Mouse (Mus musculus) G1E (cell line): ENCODE data around the gene Mkrn3.

Experiments
- CTCF ChIP-seq: IDR thresholded peaks from 2 replicates; pipeline ENCODE4 v1.5.1; 2012; ENCODE audit warnings: low read depth, low read length, inconsistent platforms, mixed read lengths
- GATA1 ChIP-seq: IDR thresholded peaks from 2 replicates; pipeline ENCODE4 v1.6.1; 2012; ENCODE audit warnings: borderline replicate concordance, low read length, inconsistent platforms, mixed read lengths

- TF ChIP-seq CTCF (peak; percentile 48), GATA1 (no peak)
These were observed 8.4 kb upstream of the Mkrn3 start for GRCm38 (mm10) chr7:62428337-62428736.
